Mouse (Mus musculus) liver, embryonic 13.5 days (tissue): ENCODE data around the gene Fgfr1op2. TPM values are rescaled to one million over a fixed set of nuclear protein-coding genes. Genes with fewer than 3 reads are reported as not detected.
A peak's percentile ranks its signal among the peaks of the same experiment; 100 is the strongest.

Experiments
- ATAC-seq: fragments of 200-750 bp; cut with Nextera tagmentation; 2 replicates; pipeline ENCODE4 v1.8.0; 2017; ENCODE audit warnings: low read depth, mild to moderate bottlenecking, moderate number of reproducible peaks, moderate library complexity
- DNase-seq: peaks from one replicate; pipeline ENCODE4 v3.0.0; 2022
- H3K27ac ChIP-seq: fragments of 300-500 bp; sonication (generic); 2 replicates; pipeline ENCODE4 v1.5.1; 2015; ENCODE audit warnings: moderate library complexity, mild to moderate bottlenecking, inconsistent platforms
- H3K27me3 ChIP-seq: fragments of 300-500 bp; sonication (generic); 2 replicates; pipeline ENCODE4 v1.6.1; 2015; ENCODE audit warnings: mild to moderate bottlenecking, inconsistent platforms
- H3K36me3 ChIP-seq: fragments of 300-500 bp; sonication (generic); 2 replicates; pipeline ENCODE4 v1.6.1; 2015; ENCODE audit warnings: mild to moderate bottlenecking, inconsistent platforms
- H3K4me1 ChIP-seq: fragments of 300-500 bp; sonication (generic); replicated peaks from 2 replicates; pipeline ENCODE4 v1.6.1; 2015; ENCODE audit warnings: inconsistent platforms
- H3K4me2 ChIP-seq: fragments of 300-500 bp; sonication (generic); 2 replicates; pipeline ENCODE4 v1.6.1; 2015; ENCODE audit warnings: inconsistent platforms, mild to moderate bottlenecking, moderate library complexity
- H3K4me3 ChIP-seq: fragments of 300-500 bp; sonication (generic); replicated peaks from 2 replicates; pipeline ENCODE4 v1.5.1; 2015; ENCODE audit warnings: mild to moderate bottlenecking, inconsistent platforms
- H3K9ac ChIP-seq: fragments of 300-500 bp; sonication (generic); 2 replicates; pipeline ENCODE4 v1.6.1; 2015; ENCODE audit warnings: mild to moderate bottlenecking, inconsistent platforms
- H3K9me3 ChIP-seq: fragments of 300-500 bp; sonication (generic); replicated peaks from 2 replicates; pipeline ENCODE4 v1.6.1; 2016; ENCODE audit warnings: inconsistent platforms
- WGBS: fragments of 180-500 bp; shearing (Covaris S2); methylation state at CpG from one replicate; pipeline ENCODE4 v1.1.7; 2015; ENCODE audit not compliant: insufficient replicate concordance; 5-methylcytosine and 5-hydroxymethylcytosine counted together
- polyA plus RNA-seq: library from polyadenylated mRNA; unstranded; fragments of >200 nt; fragmentation: Nextera tagmentation; extraction: Ambion mirVana; gene quantifications from 2 replicates; pipeline ENCODE4 v1.2.1, GENCODE M21; 2015

The Fgfr1op2 gene
- polyA plus RNA-seq, 1 experiment from 2014 or later = 89.1 TPM

DNA sequence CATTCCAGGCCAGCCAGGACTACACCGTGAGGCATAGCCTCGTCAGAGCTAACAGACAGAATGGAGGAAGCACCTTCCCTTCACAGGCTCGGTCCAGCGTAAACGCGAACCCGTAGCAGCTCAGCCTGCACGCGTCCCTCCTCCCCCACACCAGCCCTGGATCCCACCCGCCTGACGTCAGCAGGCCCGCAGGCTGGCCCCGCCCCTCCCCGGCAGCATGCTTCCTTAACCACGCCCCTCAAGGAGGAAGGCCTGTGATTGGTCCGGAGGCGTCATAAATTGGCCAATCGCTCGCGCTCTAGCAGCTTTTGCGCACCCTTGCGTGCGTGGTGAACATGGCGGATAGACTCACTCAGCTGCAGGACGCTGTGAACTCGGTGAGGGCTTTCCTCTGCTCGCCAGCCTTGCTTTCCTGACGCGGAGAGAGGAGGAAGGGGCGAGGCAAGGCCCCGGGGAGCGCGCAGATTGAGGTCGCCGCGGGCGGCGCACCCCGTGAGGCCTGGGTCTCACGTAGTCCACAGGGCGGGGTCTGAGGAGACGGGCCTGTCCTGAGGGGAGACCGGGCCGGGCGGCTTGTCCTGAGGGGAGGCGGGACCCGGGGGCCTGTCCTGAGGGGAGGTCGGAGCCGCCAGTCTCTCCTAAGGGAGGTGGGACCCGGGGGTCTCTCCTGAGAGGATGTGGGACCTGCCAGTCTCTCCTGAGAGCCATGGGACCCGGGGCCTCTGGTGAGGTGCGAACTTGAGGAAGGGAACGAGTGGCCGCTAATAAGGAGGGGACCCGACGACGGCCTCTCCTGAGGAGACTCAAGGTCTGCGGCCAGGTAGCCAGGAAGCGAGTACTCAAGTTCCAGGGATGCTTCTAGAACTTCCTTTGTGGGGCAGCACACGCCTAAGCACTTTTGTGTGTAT is 65.5 kb downstream of the Fgfr1op2 start, which contains the start of the genes Med21 and Tm7sf3:
TSS of gene Med21 (plus strand) at position 272 of the 908 bp plus-strand sequence.
TSS of gene Tm7sf3 (minus strand) at position 549 of the 908 bp plus-strand sequence.
- H3K36me3 ChIP-seq = no peaks in the 10 kb centered on the region
- no peaks in the 10 kb centered on the region for H3K27me3 ChIP-seq
- peak within 1 kb of the TSS; percentile 90 for H3K9ac ChIP-seq
- H3K4me2 ChIP-seq = peak within 1 kb of the TSS; percentile 86
- under 1% methylated on average over 60 of the region's 60 CpGs for WGBS
- peak; percentile 98 for DNase-seq
- H3K4me3 ChIP-seq = peak within 1 kb of the TSS; percentile 82
- peaks cover 39% of the 10 kb centered on the region for H3K4me1 ChIP-seq
- peak within 1 kb of the TSS; percentile 80 for H3K27ac ChIP-seq
- peak; percentile 91 for ATAC-seq
- H3K9me3 ChIP-seq = no peaks in the 10 kb centered on the region

DNA sequence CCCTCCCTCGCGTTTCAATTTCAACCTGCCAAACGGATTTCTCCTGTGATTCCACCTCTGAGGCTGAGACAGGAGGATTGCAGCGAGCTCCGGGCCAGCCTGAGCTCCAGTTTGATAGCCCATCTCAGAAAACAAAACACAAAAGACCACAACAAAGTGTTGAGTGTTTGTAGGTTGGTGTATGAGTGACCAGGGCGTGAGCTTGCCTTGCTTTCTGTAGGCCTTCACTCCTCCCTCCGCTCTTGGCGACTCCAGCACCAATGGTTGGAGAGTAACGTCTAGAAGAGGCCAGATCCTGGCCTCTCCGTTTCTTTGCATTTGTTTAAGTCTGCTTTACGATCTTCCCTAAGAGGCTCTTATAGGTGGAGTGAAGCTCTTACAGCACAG is 66.2 kb downstream of the Fgfr1op2 start:
- Histone ChIP-seq H3K4me2 (peak overlapping the region; percentile 86), H3K9ac (peak overlapping the region; percentile 90), H3K4me1 (peaks cover 39% of the 10 kb centered on the region), H3K27me3 (no peaks in the 10 kb centered on the region), H3K27ac (peak overlapping the region; percentile 79), H3K36me3 (no peaks in the 10 kb centered on the region), H3K4me3 (peak overlapping the region; percentile 82), H3K9me3 (no peaks in the 10 kb centered on the region)
- WGBS = 15% methylated on average over 11 of the region's 11 CpGs
- DNase-seq (peak; percentile 40), ATAC-seq (peak; percentile 34)

Other genes with a start within 250 kb of the Fgfr1op2 start
- gene Itpr2, start 75.0 kb upstream of the Fgfr1op2 start, polyA plus RNA-seq = 2.4 and 2.8 TPM in 2 replicates
- gene Ints13, start 632 bp downstream of the Fgfr1op2 start, polyA plus RNA-seq = 39.4 and 54.8 TPM in 2 replicates
- 68.3 and 74.2 TPM in 2 replicates for gene Med21, start 65.3 kb downstream of the Fgfr1op2 start, polyA plus RNA-seq
- gene Tm7sf3, start 65.6 kb downstream of the Fgfr1op2 start, polyA plus RNA-seq = 32.7 and 36.3 TPM in 2 replicates
- 5.1 and 5.7 TPM in 2 replicates for gene Stk38l, start 147.8 kb downstream of the Fgfr1op2 start, polyA plus RNA-seq
- gene Arntl2, start 218.9 kb downstream of the Fgfr1op2 start, polyA plus RNA-seq = 0.30 and 0.31 TPM in 2 replicates